Comparison of ENCODE assay signal across 27 mouse cellular contexts in genomic region chr3:117294308-117294925, GRCm38 (mm10).
DNase-seq lines count a peak whose midpoint lies in the region; ATAC-seq and TF ChIP-seq lines count a peak whose summit lies in the region.
"Had no signal": no experiment of that assay in that cellular context is flagged by ENCODE, and none has a peak within 500 bp of the region (broad histone marks: within the 10 kb centered on the region; RNA-seq: fewer than 3 reads in every experiment).

No protein-coding gene starts in this region.

- peaks cover 3% of the 10 kb centered on the region for H3K4me1 ChIP-seq in midbrain, embryonic 15.5 days
- H3K4me1 ChIP-seq in midbrain, postnatal 0 days (ENCODE audit: insufficient read depth, low read length) = 0 out of 2 replicates have a peak, but pooled peaks cover 2% of the 10 kb centered on the region
- H3K4me1 ChIP-seq in liver, embryonic 11.5 days (replicated peaks; ENCODE audit: control insufficient read depth, insufficient read depth, low read length) = no peaks in the 10 kb centered on the region
- H3K4me1 ChIP-seq: embryonic facial prominence, embryonic 13.5 days; hindbrain, embryonic 12.5 days; intestine, embryonic 15.5 days; liver, embryonic 15.5 days; midbrain, embryonic 12.5 days had no signal

- 67% methylated on average over 2 of the region's 2 CpGs for WGBS in midbrain, embryonic 15.5 days
- 58% methylated on average over 2 of the region's 2 CpGs for WGBS in midbrain, postnatal 0 days
- 55% methylated on average over 2 of the region's 2 CpGs for WGBS in liver, embryonic 11.5 days

- peak overlapping the region; percentile 90 for H3K27ac ChIP-seq in layer of hippocampus, adult 2 months
- 0 out of 2 replicates have a peak overlapping the region, but pooled peaks have one; percentile 38 for H3K27ac ChIP-seq in midbrain, embryonic 15.5 days
- no peak overlapping the region for H3K27ac ChIP-seq in midbrain, postnatal 0 days (ENCODE audit: low read depth, low read length)
- no peak overlapping the region for H3K27ac ChIP-seq in liver, embryonic 11.5 days (ENCODE audit: low read depth, low read length)
- H3K27ac ChIP-seq: embryonic facial prominence, embryonic 13.5 days; hindbrain, embryonic 12.5 days; hindbrain, postnatal 0 days; intestine, embryonic 15.5 days; liver, embryonic 15.5 days; midbrain, embryonic 12.5 days had no signal

- ATAC-seq in midbrain, embryonic 15.5 days (replicated peaks) = no peak
- no peak for ATAC-seq in midbrain, postnatal 0 days (ENCODE audit: low FRiP score)
- ATAC-seq in granulocyte monocyte progenitor cell, adult 5-6 weeks (replicated peaks; ENCODE audit: poor library complexity, severe bottlenecking) = 0 out of 2 replicates have a peak, but pooled peaks have one; percentile 22
- no peak for ATAC-seq in liver, embryonic 11.5 days (replicated peaks; ENCODE audit: low FRiP score)
- ATAC-seq: hindbrain, postnatal 0 days; intestine, embryonic 15.5 days had no signal

- H3K4me2 ChIP-seq in midbrain, embryonic 15.5 days = no peak overlapping the region
- no peak overlapping the region for H3K4me2 ChIP-seq in midbrain, postnatal 0 days (ENCODE audit: low read depth, low read length, poor library complexity, severe bottlenecking)
- H3K4me2 ChIP-seq in liver, embryonic 11.5 days = no peak overlapping the region
- H3K4me2 ChIP-seq: embryonic facial prominence, embryonic 13.5 days; heart, embryonic 11.5 days; hindbrain, embryonic 12.5 days; intestine, embryonic 15.5 days; liver, embryonic 15.5 days; lung, embryonic 14.5 days; midbrain, embryonic 12.5 days had no signal

- no peak for DNase-seq in layer of hippocampus, adult 2 months (ENCODE audit: low spot score in 2 of 2)
- no peak for DNase-seq in layer of hippocampus, postnatal 25 days (ENCODE audit: extremely low spot score in 1 of 2, low spot score in 1 of 2)
- DNase-seq in midbrain, postnatal 0 days (ENCODE audit: low spot score) = no peak
- DNase-seq in brain, adult 2 months (ENCODE audit: low read depth, low spot score) = peak; percentile 59
- no peak for DNase-seq in liver, embryonic 11.5 days (ENCODE audit: low spot score)
- DNase-seq in kidney, postnatal 36 days = no peak
- DNase-seq: adrenal gland, adult 8-10 months; cerebellum, adult 11-12 months; cerebellum, adult 9-11 months; gastrocnemius, postnatal 10 days; heart, postnatal 36 days; kidney, adult 2 months; kidney, postnatal 4 days; liver; lung, embryonic 14.5 days; lung, postnatal 14 days; thymus, postnatal 14 days had no signal

- no peak for TF ChIP-seq CTCF in layer of hippocampus, adult 2 months (conservative IDR thresholded peaks at IDR 0.05)
- no peak for TF ChIP-seq CTCF in midbrain, postnatal 0 days (IDR thresholded peaks at IDR 0.05)

- H3K27me3 ChIP-seq in midbrain, embryonic 15.5 days (replicated peaks) = no peaks in the 10 kb centered on the region
- no peaks in the 10 kb centered on the region for H3K27me3 ChIP-seq in midbrain, postnatal 0 days (ENCODE audit: insufficient read depth, low read length)
- no peaks in the 10 kb centered on the region for H3K27me3 ChIP-seq in liver, embryonic 11.5 days (replicated peaks; ENCODE audit: control insufficient read depth, insufficient read depth, low read length)
- H3K27me3 ChIP-seq: embryonic facial prominence, embryonic 13.5 days; hindbrain, embryonic 12.5 days; intestine, embryonic 15.5 days; liver, embryonic 15.5 days; midbrain, embryonic 12.5 days had no signal

- no peak overlapping the region for H3K9ac ChIP-seq in midbrain, embryonic 15.5 days
- no peak overlapping the region for H3K9ac ChIP-seq in midbrain, postnatal 0 days (replicated peaks; ENCODE audit: low read length, poor library complexity, severe bottlenecking)
- no peak overlapping the region for H3K9ac ChIP-seq in liver, embryonic 11.5 days (ENCODE audit: low read depth, low read length)
- H3K9ac ChIP-seq: embryonic facial prominence, embryonic 13.5 days; hindbrain, embryonic 12.5 days; intestine, embryonic 15.5 days; liver, embryonic 15.5 days; lung, embryonic 14.5 days; midbrain, embryonic 12.5 days had no signal

- no peak overlapping the region for H3K4me3 ChIP-seq in layer of hippocampus, adult 2 months
- no peak overlapping the region for H3K4me3 ChIP-seq in midbrain, embryonic 15.5 days
- no peak overlapping the region for H3K4me3 ChIP-seq in midbrain, postnatal 0 days (ENCODE audit: low read depth, low read length)
- H3K4me3 ChIP-seq in liver, embryonic 11.5 days (ENCODE audit: low read depth, low read length) = no peak overlapping the region
- H3K4me3 ChIP-seq: embryonic facial prominence, embryonic 13.5 days; hindbrain, embryonic 12.5 days; intestine, embryonic 15.5 days; liver, embryonic 15.5 days; midbrain, embryonic 12.5 days had no signal

- H3K9me3 ChIP-seq in midbrain, embryonic 15.5 days = no peaks in the 10 kb centered on the region
- no peaks in the 10 kb centered on the region for H3K9me3 ChIP-seq in midbrain, postnatal 0 days (ENCODE audit: low read length)
- no peaks in the 10 kb centered on the region for H3K9me3 ChIP-seq in liver, embryonic 11.5 days (ENCODE audit: control insufficient read depth, low read length)
- H3K9me3 ChIP-seq: embryonic facial prominence, embryonic 13.5 days; G1E; hindbrain, embryonic 12.5 days; intestine, embryonic 15.5 days; liver, embryonic 15.5 days; midbrain, embryonic 12.5 days had no signal

- no peaks in the 10 kb centered on the region for H3K36me3 ChIP-seq in midbrain, embryonic 15.5 days (replicated peaks)
- no peaks in the 10 kb centered on the region for H3K36me3 ChIP-seq in midbrain, postnatal 0 days (ENCODE audit: insufficient read depth, low read length)
- no peaks in the 10 kb centered on the region for H3K36me3 ChIP-seq in liver, embryonic 11.5 days (ENCODE audit: control insufficient read depth, insufficient read depth, low read length)
- H3K36me3 ChIP-seq: embryonic facial prominence, embryonic 13.5 days; G1E; hindbrain, embryonic 12.5 days; intestine, embryonic 15.5 days; liver, embryonic 15.5 days; midbrain, embryonic 12.5 days had no signal

Comparison
In these comparisons a context has a peak if more than half of its experiments do, and no peak if none do; other contexts are left out.
1. H3K27ac ChIP-seq: peak in layer of hippocampus, adult 2 months (single experiment) and midbrain, embryonic 15.5 days (single experiment); none in midbrain, postnatal 0 days (single experiment) and liver, embryonic 11.5 days (single experiment).